Mouse (Mus musculus) adrenal gland, postnatal 36 days (tissue): ENCODE data around the gene Numb. TPM values are rescaled to one million over a fixed set of nuclear protein-coding genes. Genes with fewer than 3 reads are reported as not detected.

ENCODE experiments used
- DNase-seq, 2 experiments: peaks; one replicate each; pipeline ENCODE4 v3.0.0; 2021; ENCODE audit warnings: mixed read lengths in 1 of 2
- total RNA-seq, 2 experiments: library from RNA; stranded (reverse); gene quantifications; 2 replicates each; pipeline ENCODE4 v1.2.3; 2021

Numb gene
- total RNA-seq, 2 experiments from 2014 or later, result 46.2 to 49.9 TPM

- no peak for DNase-seq
Measured at GRCm38 (mm10) chr12:83782669-83783068, 139.1 kb downstream of the Numb start.

- no peak for DNase-seq
Measured at GRCm38 (mm10) chr12:83781640-83782278, 140.0 kb downstream of the Numb start.

GRCm38 (mm10) chr12:83781204-83781603, 140.5 kb downstream of the Numb start:
- DNase-seq, result no peak

DNA sequence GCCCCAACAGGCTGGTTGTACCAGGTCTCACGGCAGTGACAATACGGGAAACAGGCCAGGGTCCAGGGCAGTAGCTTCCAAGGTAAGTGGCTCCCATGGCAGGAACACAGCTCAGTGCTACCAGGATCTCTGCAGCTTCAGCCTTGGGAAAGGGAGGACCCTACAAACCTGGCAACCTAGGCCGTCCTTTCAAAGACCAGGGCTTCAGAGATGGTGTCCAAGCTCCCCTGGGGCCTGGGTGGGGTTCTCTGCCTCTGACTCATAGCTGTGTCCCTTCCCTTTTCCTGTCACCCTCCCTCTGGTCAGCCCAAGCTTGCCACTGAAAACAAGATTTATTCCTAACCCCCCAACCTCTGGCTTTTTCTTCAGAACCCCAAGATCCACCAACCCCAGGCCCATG, 141.6 kb downstream of the Numb start:
- no peak for DNase-seq

- DNase-seq, result no peak
Measured at GRCm38 (mm10) chr12:83776766-83777165, 145.0 kb downstream of the Numb start.

DNA sequence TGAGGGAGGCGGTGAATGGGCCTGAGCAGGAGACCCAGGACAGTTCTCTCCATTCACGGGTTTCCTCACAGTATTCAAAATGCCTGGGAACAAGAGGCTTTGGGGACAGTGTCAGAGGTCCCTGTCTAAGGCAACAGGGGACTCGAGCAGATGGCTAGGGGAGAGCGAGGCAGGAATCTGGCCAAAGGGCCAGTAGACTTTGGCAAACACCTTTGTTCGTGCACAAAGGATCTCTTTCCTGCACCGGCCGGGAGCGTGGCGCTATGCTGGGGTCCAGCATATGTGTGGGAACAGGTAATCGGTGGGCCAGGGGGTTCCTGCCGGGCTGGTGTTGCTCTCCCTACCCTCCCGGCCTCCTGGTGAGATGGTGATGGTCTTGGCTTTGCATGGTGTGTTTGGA, 146.1 kb downstream of the Numb start:
- DNase-seq, result no peak

- DNase-seq, result peak; percentile 65 to 67
Measured at GRCm38 (mm10) chr12:83770418-83771256, 151.1 kb downstream of the Numb start.

GRCm38 (mm10) chr12:83768235-83768899, 153.4 kb downstream of the Numb start:
- no peak for DNase-seq

DNA sequence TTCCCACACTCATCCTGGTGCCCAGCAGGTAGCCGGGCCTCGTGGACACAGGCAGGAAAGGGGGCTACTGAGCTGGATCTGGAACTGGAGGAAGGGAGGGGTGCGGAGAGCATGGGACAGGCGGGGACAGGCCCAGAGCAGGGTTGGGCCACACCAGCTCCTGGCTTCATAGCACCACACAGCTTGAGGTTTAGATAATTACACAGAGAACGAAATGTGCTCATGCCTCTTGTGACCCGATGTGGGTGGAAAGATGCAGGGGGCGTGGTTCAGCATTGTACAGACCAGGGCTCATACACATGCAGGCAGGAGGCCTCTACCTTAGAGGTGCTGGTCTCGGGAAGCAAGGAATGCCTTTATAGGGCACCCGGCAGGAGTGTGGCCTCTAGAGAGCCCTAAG, 153.9 kb downstream of the Numb start:
- no peak for DNase-seq

DNA sequence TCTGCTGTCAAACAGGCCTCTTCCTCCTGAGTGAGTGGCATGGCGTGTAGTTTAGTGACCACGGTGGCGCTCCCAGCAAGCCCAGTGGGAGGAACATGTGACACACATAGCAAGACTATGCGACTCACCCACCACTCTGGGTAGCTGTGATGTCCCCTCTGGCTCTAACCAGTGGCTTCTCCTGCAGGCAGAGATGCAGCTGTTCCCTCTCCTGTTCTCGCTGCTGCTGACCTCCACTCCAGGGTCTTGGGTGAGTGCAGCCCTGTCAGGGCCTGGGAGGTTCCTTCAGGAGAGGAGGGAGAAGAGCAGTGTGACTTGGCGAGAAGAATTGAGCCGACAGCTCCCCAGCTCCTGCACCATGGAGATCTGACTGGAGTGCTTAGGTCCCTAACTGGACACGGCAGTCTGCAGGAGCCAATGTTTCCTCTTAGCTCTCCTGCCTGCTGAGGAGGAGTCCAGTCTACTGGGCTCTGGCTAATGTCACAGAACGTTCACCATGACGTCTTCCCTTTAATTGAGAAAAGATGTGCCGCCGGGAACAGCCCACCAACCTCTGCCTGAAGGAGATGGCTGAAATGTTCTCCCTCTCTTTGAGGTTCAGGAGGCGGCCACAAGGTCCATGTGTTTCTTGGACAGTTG, 155.7 kb downstream of the Numb start:
- no peak for DNase-seq

DNA sequence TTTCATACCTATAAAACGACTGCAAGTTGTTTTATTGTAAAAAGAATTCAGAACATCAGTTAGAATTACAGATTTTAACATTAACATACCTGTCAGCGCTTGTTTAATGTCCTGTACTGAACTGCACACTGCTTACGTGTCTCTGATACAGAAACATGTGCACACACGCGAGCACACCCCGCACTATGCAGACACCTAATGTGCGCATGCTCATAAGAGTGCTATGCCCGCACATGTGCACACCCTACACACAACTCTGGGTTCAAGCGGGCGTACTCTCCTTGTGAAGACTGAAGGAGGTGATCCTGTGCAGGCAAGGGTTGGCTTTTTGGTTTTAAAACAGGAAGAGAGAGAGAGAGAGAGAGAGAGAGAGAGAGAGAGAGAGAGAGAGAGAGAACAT, 157.2 kb downstream of the Numb start:
- no peak for DNase-seq

- no peak for DNase-seq
Measured at GRCm38 (mm10) chr12:83764044-83764365, 157.7 kb downstream of the Numb start.

- peak; percentile 36 to 47 for DNase-seq
Measured at GRCm38 (mm10) chr12:83763311-83764043, 158.3 kb downstream of the Numb start, which contains the start of gene Papln. TSS of gene Papln (plus strand) at chr12:83763634.

DNA sequence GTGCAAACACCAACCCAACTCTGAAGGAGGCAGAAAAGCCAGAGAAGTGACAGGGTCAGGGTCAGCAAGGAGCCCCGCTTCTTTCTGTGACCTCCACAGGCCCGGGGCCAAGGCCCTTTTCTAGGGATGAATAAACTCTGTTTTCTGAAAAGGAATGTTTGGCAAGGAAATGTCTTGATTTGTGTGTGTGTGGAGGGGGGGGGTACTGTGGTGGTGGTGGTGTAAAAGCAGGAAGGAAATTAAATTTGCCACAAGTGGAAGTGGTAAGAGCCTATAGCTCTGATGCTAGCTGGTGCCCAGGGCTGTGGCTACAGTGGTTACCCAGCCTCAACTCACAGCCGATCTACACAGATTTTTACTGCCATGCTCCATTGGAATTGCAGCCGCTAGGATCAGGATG, 159.0 kb downstream of the Numb start:
- DNase-seq, result peak; percentile 34 to 50

- no peak for DNase-seq
Measured at GRCm38 (mm10) chr12:83760201-83760600, 161.5 kb downstream of the Numb start.

DNA sequence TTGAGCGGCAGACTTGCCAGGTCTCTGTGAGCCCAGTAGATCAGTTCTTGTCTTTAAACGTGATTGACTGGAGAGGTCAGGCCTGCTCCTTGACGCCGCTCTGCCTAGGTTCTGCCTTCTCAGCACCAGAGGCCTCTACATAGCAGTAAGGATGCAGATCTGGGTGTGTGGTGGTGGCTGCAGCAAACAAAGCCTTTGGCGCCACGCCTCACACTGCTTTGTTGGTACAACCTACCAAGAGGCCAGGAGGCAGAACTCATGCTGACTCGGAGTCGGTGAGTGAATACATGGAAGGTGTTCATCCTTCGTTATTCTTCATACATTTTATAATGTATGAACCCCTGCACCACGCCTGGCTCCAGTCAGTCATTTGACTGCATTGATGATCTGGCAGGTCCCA, 163.0 kb downstream of the Numb start:
- DNase-seq, result no peak

DNA sequence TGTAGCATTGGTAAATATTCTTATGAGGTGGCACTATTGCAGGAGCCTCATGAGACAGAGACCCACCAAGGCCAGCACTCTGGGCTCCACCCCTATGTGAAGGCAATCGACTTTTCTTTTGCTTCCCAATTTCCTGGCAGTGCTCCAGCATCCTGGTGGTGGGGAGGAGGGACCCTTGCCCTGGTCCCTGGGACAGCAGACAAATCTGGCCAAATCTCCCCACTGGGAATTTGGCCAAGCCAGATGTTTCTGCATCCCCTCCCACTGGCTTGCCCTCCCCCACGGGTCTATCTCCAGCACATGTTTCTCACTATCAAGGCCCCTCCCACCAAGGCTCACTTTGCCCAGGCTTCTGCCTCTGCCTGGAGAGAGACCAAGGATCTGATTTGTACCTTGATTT, 169.2 kb downstream of the Numb start:
- no peak for DNase-seq

DNA sequence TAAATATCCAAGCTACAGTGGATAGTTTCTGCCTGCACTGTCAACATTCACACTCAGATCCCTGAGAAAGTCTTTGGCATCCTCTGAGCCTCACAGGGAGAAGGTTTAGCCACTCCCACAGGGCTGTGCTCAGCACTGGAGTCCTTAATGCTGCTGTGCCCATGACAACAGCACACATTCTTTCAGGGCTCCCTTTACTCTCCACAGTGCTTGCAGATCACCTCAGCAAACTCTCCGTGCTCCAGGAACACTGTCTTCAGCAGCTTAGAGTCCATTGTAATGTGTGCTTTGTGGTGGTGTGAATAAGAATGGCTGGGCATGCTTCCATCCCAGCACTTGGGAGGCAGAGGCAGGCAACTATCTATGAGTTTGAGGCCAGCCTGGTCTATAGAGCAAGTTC, 172.5 kb downstream of the Numb start:
- DNase-seq, result no peak
